Mouse (Mus musculus) monocyte, adult 2 months (primary cell): ENCODE results near the gene Megf11.

ENCODE experiments used
- DNase-seq, 2 experiments: peaks; one replicate each; pipeline ENCODE4 v3.0.0; 2022; ENCODE audit warnings: low spot score in 2 of 2, low read depth in 1 of 2

Gene Megf11

GRCm38 (mm10) chr9:64393914-64394596 lies 8.6 kb downstream of the Megf11 start:
- DNase-seq = peak; percentile 5 to 21

- DNase-seq = no peak
Observed at GRCm38 (mm10) chr9:64395238-64395920, 10.0 kb downstream of the Megf11 start.

GRCm38 (mm10) chr9:64397108-64397507 lies 11.7 kb downstream of the Megf11 start:
- DNase-seq = no peak

- DNase-seq = no peak
Observed at GRCm38 (mm10) chr9:64399121-64399520, 13.7 kb downstream of the Megf11 start.

GRCm38 (mm10) chr9:64402141-64402540 lies 16.7 kb downstream of the Megf11 start:
- no peak for DNase-seq

GRCm38 (mm10) chr9:64406841-64407240 lies 21.4 kb downstream of the Megf11 start:
- no peak for DNase-seq

GRCm38 (mm10) chr9:64407390-64407970 lies 22.1 kb downstream of the Megf11 start:
- DNase-seq = no peak

GRCm38 (mm10) chr9:64408821-64409220 lies 23.4 kb downstream of the Megf11 start:
- DNase-seq = no peak

GRCm38 (mm10) chr9:64420471-64420870 lies 35.0 kb downstream of the Megf11 start:
- no peak for DNase-seq

GRCm38 (mm10) chr9:64421986-64422616 lies 36.7 kb downstream of the Megf11 start:
- DNase-seq = no peak

- no peak for DNase-seq
Observed at GRCm38 (mm10) chr9:64423912-64424311, 38.5 kb downstream of the Megf11 start.

- DNase-seq = no peak
Observed at GRCm38 (mm10) chr9:64436121-64436520, 50.7 kb downstream of the Megf11 start.

GRCm38 (mm10) chr9:64440101-64440500 lies 54.7 kb downstream of the Megf11 start:
- DNase-seq = no peak

GRCm38 (mm10) chr9:64445981-64446380 lies 60.6 kb downstream of the Megf11 start:
- no peak for DNase-seq

GRCm38 (mm10) chr9:64447070-64447469 lies 61.6 kb downstream of the Megf11 start:
- DNase-seq = no peak

GRCm38 (mm10) chr9:64447522-64447921 lies 62.1 kb downstream of the Megf11 start:
- no peak for DNase-seq

- DNase-seq = peak; percentile 13 to 14
Observed at GRCm38 (mm10) chr9:64452769-64453168, 67.3 kb downstream of the Megf11 start.

GRCm38 (mm10) chr9:64454196-64454595 lies 68.8 kb downstream of the Megf11 start:
- no peak for DNase-seq

GRCm38 (mm10) chr9:64455910-64456309 lies 70.5 kb downstream of the Megf11 start:
- no peak for DNase-seq

GRCm38 (mm10) chr9:64457596-64457995 lies 72.2 kb downstream of the Megf11 start:
- no peak for DNase-seq

- DNase-seq = no peak
Observed at GRCm38 (mm10) chr9:64461568-64462308, 76.3 kb downstream of the Megf11 start.
